Mouse (Mus musculus) heart, adult 2 months (tissue): ENCODE measurements around the gene Klf14.

ENCODE experiments used
- CTCF ChIP-seq: fragments of 200-600 bp; IDR thresholded peaks from 2 replicates; pipeline ENCODE4 v1.8.1; 2022; ENCODE audit warnings: antibody characterized with exemption, mild to moderate bottlenecking, moderate library complexity
- POLR2A ChIP-seq: fragments of 200-500 bp; IDR thresholded peaks from 2 replicates; pipeline ENCODE4 v1.6.1; 2011; ENCODE audit warnings: mild to moderate bottlenecking, low read depth, low read length, control low read depth; ENCODE audit not compliant: insufficient read depth

DNA sequence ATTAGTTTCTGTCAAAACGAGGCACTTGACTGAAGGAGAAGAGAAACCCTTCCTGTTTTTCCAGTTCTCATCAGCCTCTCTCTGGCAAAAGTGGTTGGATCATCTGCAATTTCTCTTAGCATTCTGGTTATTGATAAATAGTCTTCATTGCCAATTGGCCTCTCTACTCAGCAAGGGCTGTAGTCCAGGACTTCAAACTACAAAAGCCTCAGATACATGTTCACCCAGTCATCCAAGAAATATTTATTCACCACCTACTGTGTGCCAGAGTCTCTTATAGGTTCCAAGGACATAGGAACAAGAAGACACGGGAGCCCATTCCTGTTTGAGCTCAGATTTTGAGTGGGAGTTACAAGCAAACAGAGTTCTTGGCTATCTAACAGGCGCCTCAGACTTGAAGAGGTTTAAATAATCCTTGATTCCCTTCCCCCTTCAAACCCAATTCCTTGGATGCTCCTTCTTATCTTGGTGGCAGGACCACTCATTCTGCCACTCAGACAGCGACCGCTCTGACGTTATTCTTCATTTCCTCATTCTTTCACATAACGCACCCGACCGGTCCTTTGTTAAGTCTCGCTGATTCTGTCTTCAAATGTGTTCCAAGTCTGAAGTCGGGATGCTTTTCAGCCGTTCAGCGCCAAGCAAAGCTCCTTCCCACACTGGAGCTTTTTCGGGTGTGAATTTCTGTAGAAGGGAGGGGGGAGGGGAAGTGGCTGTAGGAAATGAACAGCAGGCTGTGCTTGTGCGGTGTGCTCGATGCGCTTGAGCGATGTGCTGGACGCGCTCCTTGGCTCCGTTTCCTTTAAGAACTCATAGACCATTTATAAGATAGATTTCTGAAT is 37.8 kb downstream of the Klf14 start:
- TF ChIP-seq POLR2A (no peak), CTCF (no peak)
